Mouse (Mus musculus): ENCODE data around the gene Fosb.

DNA sequence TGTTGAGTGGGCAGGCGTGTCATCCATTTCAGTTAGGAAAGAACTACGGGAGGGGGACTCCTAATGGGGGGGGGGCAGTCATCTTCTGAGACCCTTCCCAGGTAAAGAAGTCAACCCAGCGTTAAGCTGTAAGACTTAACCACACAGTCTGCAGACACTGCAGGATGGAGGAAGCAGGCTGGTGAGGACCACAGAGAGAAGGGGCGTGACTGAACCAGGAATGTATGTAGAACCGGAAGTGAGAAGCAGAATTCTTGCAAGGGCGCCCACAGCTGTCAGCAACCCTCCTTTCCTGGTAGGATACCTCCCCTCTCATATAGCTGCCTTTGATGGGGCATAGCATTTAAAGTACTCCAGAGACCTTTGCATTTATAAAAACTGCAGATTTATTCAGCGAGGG, 53.3 kb downstream of the Fosb start:
- TF ChIP-seq CTCF (IDR thresholded peaks at IDR 0.05; ENCODE audit: extremely low read depth, insufficient read length, insufficient replicate concordance, low read depth, low read length) (no peak), POLR2A (IDR thresholded peaks at IDR 0.05; ENCODE audit: low read depth, low read length) (no peak)

Measured in small intestine, adult 2 months (tissue).